Mouse (Mus musculus): Measurements from ENCODE around the gene Heg1. TPM values are rescaled to one million over a fixed set of nuclear protein-coding genes. Genes with fewer than 3 reads are reported as not detected.

The Heg1 gene
- polyA plus RNA-seq, 1 experiment from 2014 or later: 11.8 TPM

- Histone ChIP-seq H3K36me3 (replicated peaks) (peaks cover 12% of the 10 kb centered on the region), H3K27me3 (replicated peaks; ENCODE audit: low read depth, poor library complexity, severe bottlenecking) (no peaks in the 10 kb centered on the region), H3K27ac (replicated peaks) (peak overlapping the region; percentile 52), H3K4me1 (peaks cover 53% of the 10 kb centered on the region), H3K9me3 (no peaks in the 10 kb centered on the region), H3K4me3 (no peak overlapping the region)
- WGBS: 75% methylated on average over 12 of the region's 12 CpGs
- no peak for DNase-seq (ENCODE audit: low spot score)
Observed at GRCm38 (mm10) chr16:33698277-33698790, 14.2 kb downstream of the Heg1 start.

GRCm38 (mm10) chr16:33700584-33700983 lies 16.4 kb downstream of the Heg1 start:
- H3K36me3 ChIP-seq (replicated peaks): 0 out of 2 replicates have a peak, but pooled peaks cover 3% of the 10 kb centered on the region
- H3K4me1 ChIP-seq: peaks cover 68% of the 10 kb centered on the region
- WGBS: 55% methylated on average over 5 of the region's 5 CpGs
- no peak for DNase-seq (ENCODE audit: low spot score)
- no peaks in the 10 kb centered on the region for H3K27me3 ChIP-seq (replicated peaks; ENCODE audit: low read depth, poor library complexity, severe bottlenecking)
- no peaks in the 10 kb centered on the region for H3K9me3 ChIP-seq
- H3K4me3 ChIP-seq: no peak overlapping the region
- no peak overlapping the region; the same call in 1 of the 2 replicates for H3K27ac ChIP-seq (replicated peaks)

- no peaks in the 10 kb centered on the region for H3K9me3 ChIP-seq
Observed at GRCm38 (mm10) chr16:33701872-33702271, 17.7 kb downstream of the Heg1 start.

GRCm38 (mm10) chr16:33704289-33704688 lies 20.1 kb downstream of the Heg1 start:
- H3K4me1 ChIP-seq: peaks cover 38% of the 10 kb centered on the region
- no peak overlapping the region for H3K4me3 ChIP-seq
- no peak for DNase-seq (ENCODE audit: low spot score)
- H3K27me3 ChIP-seq (replicated peaks; ENCODE audit: low read depth, poor library complexity, severe bottlenecking): no peaks in the 10 kb centered on the region
- WGBS: 87% methylated on average over 9 of the region's 9 CpGs
- H3K36me3 ChIP-seq (replicated peaks): peaks cover 28% of the 10 kb centered on the region
- no peak overlapping the region for H3K27ac ChIP-seq (replicated peaks)
- no peaks in the 10 kb centered on the region for H3K9me3 ChIP-seq

More at GRCm38 (mm10) chr16:33701872-33702271, 17.7 kb downstream of the Heg1 start:
- H3K4me1 ChIP-seq: peaks cover 60% of the 10 kb centered on the region
- H3K36me3 ChIP-seq (replicated peaks): peaks cover 13% of the 10 kb centered on the region
- H3K27me3 ChIP-seq (replicated peaks; ENCODE audit: low read depth, poor library complexity, severe bottlenecking): no peaks in the 10 kb centered on the region
- no peak overlapping the region for H3K27ac ChIP-seq (replicated peaks)
- no peak overlapping the region for H3K4me3 ChIP-seq
- 94% methylated on average over 4 of the region's 4 CpGs for WGBS
- DNase-seq (ENCODE audit: low spot score): no peak

- WGBS: 18% methylated on average over 6 of the region's 6 CpGs
- H3K4me3 ChIP-seq: no peak overlapping the region
- peaks cover 29% of the 10 kb centered on the region for H3K36me3 ChIP-seq (replicated peaks)
- H3K4me1 ChIP-seq: peaks cover 34% of the 10 kb centered on the region
- no peaks in the 10 kb centered on the region for H3K27me3 ChIP-seq (replicated peaks; ENCODE audit: low read depth, poor library complexity, severe bottlenecking)
- no peak overlapping the region for H3K27ac ChIP-seq (replicated peaks)
- H3K9me3 ChIP-seq: no peaks in the 10 kb centered on the region
- peak; percentile 35 for DNase-seq (ENCODE audit: low spot score)
Observed at GRCm38 (mm10) chr16:33705258-33705657, 21.1 kb downstream of the Heg1 start.

GRCm38 (mm10) chr16:33706111-33706890 lies 22.1 kb downstream of the Heg1 start:
- H3K4me3 ChIP-seq: no peak overlapping the region
- H3K9me3 ChIP-seq: no peaks in the 10 kb centered on the region
- WGBS: 96% methylated on average over 14 of the region's 14 CpGs
- H3K4me1 ChIP-seq: peaks cover 34% of the 10 kb centered on the region
- no peak overlapping the region for H3K27ac ChIP-seq (replicated peaks)
- H3K27me3 ChIP-seq (replicated peaks; ENCODE audit: low read depth, poor library complexity, severe bottlenecking): no peaks in the 10 kb centered on the region
- peaks cover 40% of the 10 kb centered on the region for H3K36me3 ChIP-seq (replicated peaks)
- no peak for DNase-seq (ENCODE audit: low spot score)

GRCm38 (mm10) chr16:33708031-33708430 lies 23.9 kb downstream of the Heg1 start:
- DNase-seq (ENCODE audit: low spot score): no peak
- Histone ChIP-seq H3K27me3 (replicated peaks; ENCODE audit: low read depth, poor library complexity, severe bottlenecking) (no peaks in the 10 kb centered on the region), H3K9me3 (no peaks in the 10 kb centered on the region), H3K4me1 (peaks cover 33% of the 10 kb centered on the region), H3K27ac (replicated peaks) (no peak overlapping the region), H3K36me3 (replicated peaks) (peaks cover 53% of the 10 kb centered on the region), H3K4me3 (no peak overlapping the region)
- whole genome bisulfite sequencing: 92% methylated on average over 10 of the region's 10 CpGs

GRCm38 (mm10) chr16:33708585-33709397 lies 24.6 kb downstream of the Heg1 start:
- Histone ChIP-seq H3K27ac (replicated peaks) (no peak overlapping the region), H3K27me3 (replicated peaks; ENCODE audit: low read depth, poor library complexity, severe bottlenecking) (no peaks in the 10 kb centered on the region), H3K4me1 (peaks cover 31% of the 10 kb centered on the region), H3K4me3 (no peak overlapping the region), H3K9me3 (no peaks in the 10 kb centered on the region), H3K36me3 (replicated peaks) (peaks cover 58% of the 10 kb centered on the region)
- DNase-seq (ENCODE audit: low spot score): no peak
- WGBS: 91% methylated on average over 12 of the region's 12 CpGs

- no peaks in the 10 kb centered on the region for H3K27me3 ChIP-seq (replicated peaks; ENCODE audit: low read depth, poor library complexity, severe bottlenecking)
- peaks cover 55% of the 10 kb centered on the region for H3K36me3 ChIP-seq (replicated peaks)
- DNase-seq (ENCODE audit: low spot score): peak; percentile 74
- 15% methylated on average over 13 of the region's 13 CpGs for WGBS
- H3K4me3 ChIP-seq: peak overlapping the region; percentile 38
- H3K27ac ChIP-seq (replicated peaks): peak overlapping the region; percentile 24; the same call in 1 of the 2 replicates
- H3K9me3 ChIP-seq: no peaks in the 10 kb centered on the region
- H3K4me1 ChIP-seq: peaks cover 21% of the 10 kb centered on the region
Observed at GRCm38 (mm10) chr16:33714271-33714670, 30.1 kb downstream of the Heg1 start.

- Histone ChIP-seq H3K27ac (replicated peaks) (no peak overlapping the region), H3K36me3 (replicated peaks) (peaks cover 83% of the 10 kb centered on the region), H3K4me1 (no peaks in the 10 kb centered on the region), H3K9me3 (peaks cover 8% of the 10 kb centered on the region; the same call in 1 of the 2 replicates), H3K4me3 (no peak overlapping the region), H3K27me3 (replicated peaks; ENCODE audit: low read depth, poor library complexity, severe bottlenecking) (no peaks in the 10 kb centered on the region)
- DNase-seq (ENCODE audit: low spot score): no peak
- WGBS: 98% methylated on average over 2 of the region's 2 CpGs
Observed at GRCm38 (mm10) chr16:33723241-33723640, 39.1 kb downstream of the Heg1 start.

GRCm38 (mm10) chr16:33723983-33724382 lies 39.8 kb downstream of the Heg1 start:
- H3K9me3 ChIP-seq: peaks cover 8% of the 10 kb centered on the region; the same call in 1 of the 2 replicates
- no peak for DNase-seq (ENCODE audit: low spot score)
- H3K4me1 ChIP-seq: no peaks in the 10 kb centered on the region
- 89% methylated on average over 3 of the region's 3 CpGs for WGBS
- H3K36me3 ChIP-seq (replicated peaks): peaks cover 80% of the 10 kb centered on the region
- no peak overlapping the region for H3K4me3 ChIP-seq
- no peak overlapping the region for H3K27ac ChIP-seq (replicated peaks)
- H3K27me3 ChIP-seq (replicated peaks; ENCODE audit: low read depth, poor library complexity, severe bottlenecking): no peaks in the 10 kb centered on the region

- H3K36me3 ChIP-seq (replicated peaks): peaks cover 83% of the 10 kb centered on the region
- no peak overlapping the region for H3K4me3 ChIP-seq
- peaks cover 8% of the 10 kb centered on the region; the same call in 1 of the 2 replicates for H3K9me3 ChIP-seq
- H3K27ac ChIP-seq (replicated peaks): no peak overlapping the region
- no peaks in the 10 kb centered on the region for H3K4me1 ChIP-seq
- no peaks in the 10 kb centered on the region for H3K27me3 ChIP-seq (replicated peaks; ENCODE audit: low read depth, poor library complexity, severe bottlenecking)
- no peak for DNase-seq (ENCODE audit: low spot score)
- 96% methylated on average over 17 of the region's 17 CpGs for WGBS
Observed at GRCm38 (mm10) chr16:33726261-33726660, 42.1 kb downstream of the Heg1 start.

Measured in embryonic facial prominence, embryonic 10.5 days (tissue).